Mouse (Mus musculus) effector memory CD4-positive, alpha-beta T cell, adult 7 months (primary cell): ENCODE results near the gene Map3k12. TPM values are rescaled to one million over a fixed set of nuclear protein-coding genes. Genes with fewer than 3 reads are reported as not detected.

Experiments used
- polyA plus RNA-seq: library from polyadenylated mRNA; unstranded; fragments of 100-300 nt; shearing (Covaris generic); gene quantifications from one replicate; pipeline ENCODE4 v1.2.1, GENCODE M21; 2017

Gene Map3k12
- polyA plus RNA-seq: 6.5 TPM

DNA sequence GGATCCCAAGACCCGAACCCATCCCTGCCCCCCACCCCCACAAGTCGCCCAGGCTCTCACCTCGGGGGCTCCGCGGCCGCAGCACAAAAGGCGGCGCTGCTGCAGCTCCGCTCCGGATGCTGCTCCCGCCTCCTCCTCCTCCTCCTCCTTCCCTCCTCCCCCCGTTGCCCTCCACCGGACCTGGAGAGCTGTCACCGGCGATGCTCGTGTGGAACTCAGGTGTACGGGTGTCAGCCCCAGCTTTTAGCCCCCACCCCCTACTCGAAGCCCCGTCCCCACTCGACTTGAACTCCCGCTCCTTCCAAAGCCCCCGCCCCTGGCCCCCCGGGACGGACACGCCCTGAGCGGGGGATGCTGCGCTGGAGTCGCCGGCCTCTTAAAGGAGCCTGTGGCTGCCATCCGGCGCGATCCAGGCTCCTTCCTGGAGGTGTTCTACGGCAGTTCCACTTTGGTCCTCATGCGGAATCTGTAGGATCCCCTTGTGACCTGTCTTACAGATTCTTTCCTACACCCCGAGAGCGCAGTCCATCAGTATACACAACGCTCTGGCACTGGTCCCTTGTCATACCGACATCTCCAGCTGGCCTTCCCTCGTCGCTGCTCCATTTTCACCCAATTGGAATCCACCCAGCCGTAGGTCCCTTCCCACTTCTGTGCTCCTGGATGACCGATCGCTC, at the start of gene Map3k12:
Map3k12 (minus strand) TSS at position 337 of the 677 bp plus-strand sequence.

DNA sequence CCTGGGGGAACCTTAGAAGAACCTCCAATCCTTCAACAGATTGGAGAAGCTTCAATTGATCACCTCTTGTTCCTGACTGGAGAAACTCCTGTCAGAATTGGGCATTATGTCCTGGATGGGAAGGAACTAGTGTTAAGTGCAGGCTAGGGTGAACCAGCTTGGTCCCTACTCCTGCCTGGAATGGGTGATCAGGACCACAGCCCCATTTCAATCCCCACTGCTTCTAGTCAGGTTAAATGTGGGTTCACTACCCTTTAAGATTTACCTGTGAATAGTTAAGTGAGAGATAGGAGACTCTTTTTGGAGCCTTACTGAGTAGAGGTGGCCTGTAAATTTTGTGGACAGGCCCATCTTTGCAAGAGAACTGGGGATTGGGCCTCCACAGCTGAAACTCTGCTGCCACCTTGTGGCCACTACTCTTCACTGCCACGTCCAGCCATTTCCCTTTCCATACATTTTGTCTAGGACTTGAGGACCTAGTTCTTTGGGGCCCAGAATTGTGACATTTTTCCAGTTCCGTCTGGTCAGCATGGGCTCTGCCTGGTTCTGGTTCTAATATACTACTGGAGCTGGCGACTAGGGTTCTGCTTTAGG, 8.1 kb upstream of the Map3k12 start, which contains the start of gene Npff:
Npff (minus strand) TSS at position 51 of the 594 bp plus-strand sequence.

DNA sequence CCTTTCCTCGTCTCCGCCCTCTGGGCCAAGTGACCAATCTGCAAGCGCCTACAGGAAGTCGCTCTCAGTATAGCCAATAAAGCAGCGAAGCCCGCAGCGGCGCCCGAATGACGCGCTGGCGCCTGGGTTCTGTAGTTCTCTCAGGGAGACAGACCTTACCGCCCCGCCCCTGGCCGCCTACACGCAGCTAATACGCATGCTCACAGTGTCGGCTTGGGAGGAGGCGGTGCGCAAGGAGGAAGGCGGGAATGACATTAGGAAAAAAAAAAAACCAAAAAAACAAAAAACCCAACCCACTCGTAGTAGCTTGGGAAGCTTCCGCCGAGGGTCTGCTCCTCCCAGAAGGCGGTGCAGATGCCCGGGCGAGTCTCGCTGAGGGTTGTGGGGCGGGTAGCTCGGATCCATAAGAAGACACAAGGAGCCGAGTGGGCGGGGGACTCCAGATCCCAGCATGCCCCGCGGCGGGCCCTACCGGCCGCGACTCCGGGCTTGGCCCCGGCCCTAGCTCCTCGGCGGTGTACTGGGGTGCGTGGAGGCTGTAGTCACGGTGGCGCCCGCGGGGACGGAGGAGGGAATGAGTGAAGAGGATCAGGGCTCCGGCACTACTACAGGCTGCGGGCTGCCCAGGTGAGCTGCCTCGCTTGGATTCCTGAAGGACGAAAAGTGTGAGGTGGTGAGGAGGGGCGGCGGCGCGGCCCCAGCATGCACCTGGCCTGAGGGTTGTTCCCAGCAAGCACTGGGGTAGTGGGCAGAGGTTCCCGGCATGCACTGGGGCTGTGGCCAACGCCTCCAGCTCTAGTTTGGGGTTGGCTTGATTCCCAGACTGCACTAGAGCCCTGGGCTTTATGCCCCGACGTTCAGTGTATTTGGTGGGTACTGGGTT, 1.4 kb upstream of the Map3k12 start, which contains the start of gene Tarbp2:
Tarbp2 (plus strand) TSS at position 217 of the 883 bp plus-strand sequence.

DNA sequence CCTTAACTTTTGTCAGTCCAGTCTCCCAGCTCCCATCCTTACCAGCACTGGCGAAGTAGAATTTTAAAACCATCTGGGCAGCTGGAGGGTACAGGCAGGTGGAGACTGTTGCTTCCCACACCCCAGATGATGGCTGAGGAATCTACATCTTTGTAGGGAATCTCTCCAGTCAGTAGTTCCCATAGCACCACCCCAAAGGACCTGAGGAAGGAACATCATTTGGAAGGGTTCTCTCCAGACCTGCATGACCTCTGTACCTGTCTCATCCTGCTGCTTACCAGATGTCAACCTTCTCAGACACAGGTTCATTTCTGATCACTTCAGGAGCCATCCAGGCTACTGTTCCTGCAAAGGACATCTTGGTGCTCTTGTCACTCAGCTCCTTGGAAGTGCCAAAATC, 13.4 kb downstream of the Map3k12 start, which contains the start of gene Gm10337:
Gm10337 (plus strand) TSS at position 276 of the 400 bp plus-strand sequence.

DNA sequence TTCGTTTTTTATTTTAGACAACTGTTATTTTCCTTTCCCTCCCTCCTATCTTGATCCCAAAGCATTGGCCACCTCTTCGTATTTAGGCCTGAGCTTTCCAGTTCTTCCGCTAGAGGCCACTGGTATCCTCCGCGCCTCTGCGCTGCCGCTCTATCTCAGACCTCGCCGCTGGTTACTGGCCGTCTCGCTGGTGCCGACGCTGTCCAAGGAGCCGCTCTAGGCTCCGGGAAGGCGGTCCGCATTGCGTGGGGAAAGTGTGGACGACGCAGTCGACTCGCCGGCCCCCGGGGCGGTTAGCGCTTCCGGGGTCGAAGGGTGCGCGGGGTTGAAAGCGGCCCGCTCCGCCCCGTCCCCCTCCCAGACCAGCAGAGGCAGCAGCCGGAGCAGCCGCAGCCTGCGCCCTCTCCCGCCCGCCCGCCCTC, 46.7 kb downstream of the Map3k12 start, which contains the start of gene Pcbp2:
Pcbp2 (plus strand) TSS at position 357 of the 422 bp plus-strand sequence.

DNA sequence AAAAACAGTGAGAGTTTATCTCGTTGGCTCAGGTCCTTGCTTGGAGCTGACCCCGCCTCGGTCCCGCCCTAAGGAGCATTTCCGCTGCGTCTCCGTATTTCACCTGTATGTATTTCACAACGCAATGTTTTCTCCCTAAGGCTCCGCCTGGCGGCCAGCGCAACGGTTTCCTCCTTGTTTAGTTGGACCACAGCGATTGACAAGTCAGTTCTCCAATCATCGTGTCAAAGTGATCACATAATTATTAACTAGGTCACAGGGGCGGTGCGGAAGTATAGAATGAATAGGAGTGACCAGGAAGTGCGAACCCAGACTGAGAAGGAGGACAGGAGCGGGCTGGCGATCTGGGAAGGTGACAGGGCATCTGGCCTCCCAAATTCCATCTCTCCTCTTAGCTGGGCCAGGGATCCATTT, 58.0 kb downstream of the Map3k12 start, which contains the start of gene Prr13:
Prr13 (plus strand) TSS at position 125 of the 414 bp plus-strand sequence.

Other genes starting within 250 kb of the Map3k12 start
- gene Gm9918, start 246.5 kb downstream of the Map3k12 start, polyA plus RNA-seq: 0.40 TPM
- gene Mfsd5, start 237.6 kb downstream of the Map3k12 start, polyA plus RNA-seq: 40.0 TPM
- gene Espl1, start 220.8 kb downstream of the Map3k12 start, polyA plus RNA-seq: 1.2 TPM
- 421 TPM for gene Pfdn5, start 190.9 kb downstream of the Map3k12 start, polyA plus RNA-seq
- 49.8 TPM for gene Myg1, start 185.4 kb downstream of the Map3k12 start, polyA plus RNA-seq
- 42.9 TPM for gene Aaas, start 166.3 kb downstream of the Map3k12 start, polyA plus RNA-seq
- gene Sp7, start 149.9 kb downstream of the Map3k12 start, polyA plus RNA-seq: not detected
- gene Sp1, start 110.9 kb downstream of the Map3k12 start, polyA plus RNA-seq: 17.0 TPM
- gene Amhr2, start 71.7 kb downstream of the Map3k12 start, polyA plus RNA-seq: not detected
- 682 TPM for gene Prr13, start 58.0 kb downstream of the Map3k12 start, polyA plus RNA-seq
- 99.4 TPM for gene Pcbp2, start 46.5 kb downstream of the Map3k12 start, polyA plus RNA-seq
- gene Gm10337, start 13.3 kb downstream of the Map3k12 start, polyA plus RNA-seq: not detected
- gene Tarbp2, start 1.1 kb upstream of the Map3k12 start, polyA plus RNA-seq: 56.5 TPM
- 1.7 TPM for gene Npff, start 7.9 kb upstream of the Map3k12 start, polyA plus RNA-seq
- gene Gm28047, start 108.0 kb upstream of the Map3k12 start, polyA plus RNA-seq: not detected
- gene Atf7, start 108.4 kb upstream of the Map3k12 start, polyA plus RNA-seq: 30.2 TPM
- 13.8 TPM for gene Atp5g2, start 155.3 kb upstream of the Map3k12 start, polyA plus RNA-seq
- 19.1 TPM for gene Calcoco1, start 205.1 kb upstream of the Map3k12 start, polyA plus RNA-seq